Mouse (Mus musculus): ENCODE measurements at regions not wholly inside any gene's neighbourhood (a gene's known extent, or its start where the extent isn't known, plus 50 kb on each side); places are given as distances from the start of the nearest gene placed in this dataset.

- TF ChIP-seq CTCF (IDR thresholded peaks at IDR 0.05; ENCODE audit: control insufficient read depth, insufficient read depth, insufficient read length) (no peak), USF1 (IDR thresholded peaks at IDR 0.05; ENCODE audit: low read depth) (no peak), FOSL1 (IDR thresholded peaks at IDR 0.05; ENCODE audit: insufficient read depth, low read length, poor library complexity, severe bottlenecking) (no peak), MAX (IDR thresholded peaks at IDR 0.05) (no peak)
Observed at GRCm38 (mm10) chr2:159392865-159393264, 598.3 kb downstream of the Dhx35 start.
